Mouse (Mus musculus): ENCODE measurements at regions not wholly inside any gene's neighbourhood (a gene's known extent, or its start where the extent isn't known, plus 50 kb on each side); places are given as distances from the start of the nearest gene placed in this dataset.

GRCm38 (mm10) chr10:45763160-45763955, 185.7 kb downstream of the Hace1 start:
- H3K27me3 ChIP-seq (ENCODE audit: control insufficient read depth, insufficient read depth, low read length): no peaks in the 10 kb centered on the region
- H3K4me3 ChIP-seq (replicated peaks; ENCODE audit: low read length): no peak overlapping the region
- no peak overlapping the region for H3K4me2 ChIP-seq (replicated peaks)
- H3K36me3 ChIP-seq (replicated peaks; ENCODE audit: control insufficient read depth, insufficient read depth): no peaks in the 10 kb centered on the region
- H3K4me1 ChIP-seq (replicated peaks; ENCODE audit: control insufficient read depth, insufficient read depth, low read length): no peaks in the 10 kb centered on the region
- DNase-seq (ENCODE audit: low spot score) (no peak), ATAC-seq (ENCODE audit: low FRiP score) (no peak)
- no peaks in the 10 kb centered on the region for H3K9me3 ChIP-seq (ENCODE audit: control insufficient read depth, low read length)
- 84% methylated on average over 10 of the region's 10 CpGs for WGBS
- no peak overlapping the region for H3K9ac ChIP-seq
- H3K27ac ChIP-seq: no peak overlapping the region

- Histone ChIP-seq H3K4me1 (replicated peaks; ENCODE audit: control insufficient read depth, insufficient read depth, low read length) (peaks cover 12% of the 10 kb centered on the region), H3K27me3 (ENCODE audit: control insufficient read depth, insufficient read depth, low read length) (no peaks in the 10 kb centered on the region), H3K9me3 (ENCODE audit: control insufficient read depth, low read length) (no peaks in the 10 kb centered on the region), H3K27ac (no peak overlapping the region), H3K4me2 (replicated peaks) (no peak overlapping the region), H3K36me3 (replicated peaks; ENCODE audit: control insufficient read depth, insufficient read depth) (no peaks in the 10 kb centered on the region), H3K9ac (no peak overlapping the region), H3K4me3 (replicated peaks; ENCODE audit: low read length) (no peak overlapping the region)
- DNase-seq (ENCODE audit: low spot score): no peak
- WGBS: 15% methylated on average over 6 of the region's 6 CpGs
- ATAC-seq (ENCODE audit: low FRiP score): no peak
Measured at GRCm38 (mm10) chr10:45779720-45780119, 202.1 kb downstream of the Hace1 start.

- H3K9ac ChIP-seq: no peak overlapping the region
- H3K27ac ChIP-seq: no peak overlapping the region
- H3K4me1 ChIP-seq (replicated peaks; ENCODE audit: control insufficient read depth, insufficient read depth, low read length): peaks cover 12% of the 10 kb centered on the region
- ATAC-seq (ENCODE audit: low FRiP score): no peak
- H3K27me3 ChIP-seq (ENCODE audit: control insufficient read depth, insufficient read depth, low read length): no peaks in the 10 kb centered on the region
- H3K9me3 ChIP-seq (ENCODE audit: control insufficient read depth, low read length): no peaks in the 10 kb centered on the region
- H3K4me3 ChIP-seq (replicated peaks; ENCODE audit: low read length): no peak overlapping the region
- H3K36me3 ChIP-seq (replicated peaks; ENCODE audit: control insufficient read depth, insufficient read depth): no peaks in the 10 kb centered on the region
- WGBS: 46% methylated on average over 5 of the region's 5 CpGs
- no peak for DNase-seq (ENCODE audit: low spot score)
- no peak overlapping the region for H3K4me2 ChIP-seq (replicated peaks)
Measured at GRCm38 (mm10) chr10:45783026-45783425, 205.4 kb downstream of the Hace1 start.

- peaks cover 12% of the 10 kb centered on the region for H3K4me1 ChIP-seq (replicated peaks; ENCODE audit: control insufficient read depth, insufficient read depth, low read length)
- H3K27ac ChIP-seq: no peak overlapping the region
- H3K4me3 ChIP-seq (replicated peaks; ENCODE audit: low read length): no peak overlapping the region
- no peaks in the 10 kb centered on the region for H3K36me3 ChIP-seq (replicated peaks; ENCODE audit: control insufficient read depth, insufficient read depth)
- DNase-seq (ENCODE audit: low spot score): no peak
- H3K27me3 ChIP-seq (ENCODE audit: control insufficient read depth, insufficient read depth, low read length): no peaks in the 10 kb centered on the region
- no peak overlapping the region for H3K9ac ChIP-seq
- no peaks in the 10 kb centered on the region for H3K9me3 ChIP-seq (ENCODE audit: control insufficient read depth, low read length)
- H3K4me2 ChIP-seq (replicated peaks): no peak overlapping the region
- ATAC-seq (ENCODE audit: low FRiP score): no peak
- WGBS: 20% methylated on average over 11 of the region's 11 CpGs
Measured at GRCm38 (mm10) chr10:45783461-45784149, 206.0 kb downstream of the Hace1 start.

- Histone ChIP-seq H3K4me1 (replicated peaks; ENCODE audit: control insufficient read depth, insufficient read depth, low read length) (peaks cover 12% of the 10 kb centered on the region), H3K4me3 (replicated peaks; ENCODE audit: low read length) (no peak overlapping the region), H3K27me3 (ENCODE audit: control insufficient read depth, insufficient read depth, low read length) (no peaks in the 10 kb centered on the region), H3K9me3 (ENCODE audit: control insufficient read depth, low read length) (no peaks in the 10 kb centered on the region), H3K4me2 (replicated peaks) (no peak overlapping the region), H3K36me3 (replicated peaks; ENCODE audit: control insufficient read depth, insufficient read depth) (no peaks in the 10 kb centered on the region), H3K9ac (no peak overlapping the region), H3K27ac (no peak overlapping the region)
- 10% methylated on average over 2 of the region's 2 CpGs for WGBS
- no peak for DNase-seq (ENCODE audit: low spot score)
- no peak for ATAC-seq (ENCODE audit: low FRiP score)
Measured at GRCm38 (mm10) chr10:45784150-45784479, 206.5 kb downstream of the Hace1 start.

- DNase-seq (ENCODE audit: low spot score) (no peak), ATAC-seq (ENCODE audit: low FRiP score) (no peak)
- H3K9me3 ChIP-seq (ENCODE audit: control insufficient read depth, low read length): no peaks in the 10 kb centered on the region
- H3K4me1 ChIP-seq (replicated peaks; ENCODE audit: control insufficient read depth, insufficient read depth, low read length): peaks cover 12% of the 10 kb centered on the region
- H3K27me3 ChIP-seq (ENCODE audit: control insufficient read depth, insufficient read depth, low read length): no peaks in the 10 kb centered on the region
- H3K9ac ChIP-seq: no peak overlapping the region
- no peak overlapping the region for H3K4me3 ChIP-seq (replicated peaks; ENCODE audit: low read length)
- no peaks in the 10 kb centered on the region for H3K36me3 ChIP-seq (replicated peaks; ENCODE audit: control insufficient read depth, insufficient read depth)
- no peak overlapping the region for H3K27ac ChIP-seq
- H3K4me2 ChIP-seq (replicated peaks): no peak overlapping the region
- 39% methylated on average over 4 of the region's 4 CpGs for WGBS
Measured at GRCm38 (mm10) chr10:45784575-45784974, 206.9 kb downstream of the Hace1 start.

GRCm38 (mm10) chr10:45788356-45788755, 210.7 kb downstream of the Hace1 start:
- DNase-seq (ENCODE audit: low spot score): no peak
- no peak overlapping the region for H3K4me2 ChIP-seq (replicated peaks)
- WGBS: 91% methylated on average over 1 of the region's 1 CpGs
- no peak overlapping the region for H3K4me3 ChIP-seq (replicated peaks; ENCODE audit: low read length)
- no peaks in the 10 kb centered on the region for H3K27me3 ChIP-seq (ENCODE audit: control insufficient read depth, insufficient read depth, low read length)
- no peak overlapping the region for H3K9ac ChIP-seq
- no peaks in the 10 kb centered on the region for H3K36me3 ChIP-seq (replicated peaks; ENCODE audit: control insufficient read depth, insufficient read depth)
- ATAC-seq (ENCODE audit: low FRiP score): no peak
- H3K4me1 ChIP-seq (replicated peaks; ENCODE audit: control insufficient read depth, insufficient read depth, low read length): peaks cover 5% of the 10 kb centered on the region; the same call in 1 of the 2 replicates
- no peak overlapping the region for H3K27ac ChIP-seq
- no peaks in the 10 kb centered on the region for H3K9me3 ChIP-seq (ENCODE audit: control insufficient read depth, low read length)

GRCm38 (mm10) chr10:45795582-45795981, 218.0 kb downstream of the Hace1 start:
- Histone ChIP-seq H3K4me2 (replicated peaks) (no peak overlapping the region), H3K9me3 (ENCODE audit: control insufficient read depth, low read length) (0 out of 2 replicates have a peak, but pooled peaks cover 4% of the 10 kb centered on the region), H3K27ac (no peak overlapping the region), H3K4me3 (replicated peaks; ENCODE audit: low read length) (no peak overlapping the region), H3K9ac (no peak overlapping the region), H3K36me3 (replicated peaks; ENCODE audit: control insufficient read depth, insufficient read depth) (no peaks in the 10 kb centered on the region), H3K27me3 (ENCODE audit: control insufficient read depth, insufficient read depth, low read length) (no peaks in the 10 kb centered on the region), H3K4me1 (replicated peaks; ENCODE audit: control insufficient read depth, insufficient read depth, low read length) (no peaks in the 10 kb centered on the region)
- ATAC-seq (ENCODE audit: low FRiP score): no peak
- DNase-seq (ENCODE audit: low spot score): no peak
- WGBS: 97% methylated on average over 2 of the region's 2 CpGs

- Histone ChIP-seq H3K27me3 (ENCODE audit: control insufficient read depth, insufficient read depth, low read length) (no peaks in the 10 kb centered on the region), H3K4me2 (replicated peaks) (no peak overlapping the region), H3K36me3 (replicated peaks; ENCODE audit: control insufficient read depth, insufficient read depth) (no peaks in the 10 kb centered on the region), H3K4me1 (replicated peaks; ENCODE audit: control insufficient read depth, insufficient read depth, low read length) (no peaks in the 10 kb centered on the region), H3K9me3 (ENCODE audit: control insufficient read depth, low read length) (no peaks in the 10 kb centered on the region), H3K27ac (no peak overlapping the region), H3K4me3 (replicated peaks; ENCODE audit: low read length) (no peak overlapping the region), H3K9ac (no peak overlapping the region)
- ATAC-seq (ENCODE audit: low FRiP score): no peak
- 48% methylated on average over 12 of the region's 12 CpGs for WGBS
- peak; percentile 65 for DNase-seq (ENCODE audit: low spot score)
Measured at GRCm38 (mm10) chr10:45800070-45800851, 222.6 kb downstream of the Hace1 start.
